Mouse (Mus musculus): Measurements from ENCODE around the gene Olfr1494.

The Olfr1494 gene

GRCm38 (mm10) chr19:13739428-13739827, at the start of gene Olfr1494:
TSS of gene Olfr1494 (plus strand) at chr19:13739728.
- DNase-seq (ENCODE audit: low read depth, low spot score): no peak

GRCm38 (mm10) chr19:13696968-13697367, 42.6 kb upstream of the Olfr1494 start, which contains the start of gene Olfr1491:
TSS of gene Olfr1491 (plus strand) at chr19:13697268.
- no peak for DNase-seq (ENCODE audit: low read depth, low spot score)

GRCm38 (mm10) chr19:13722978-13723377, 16.6 kb upstream of the Olfr1494 start, which contains the start of gene Olfr1493-ps1:
TSS of gene Olfr1493-ps1 (plus strand) at chr19:13723278.
- no peak for DNase-seq (ENCODE audit: low read depth, low spot score)

GRCm38 (mm10) chr19:13749366-13749765, 9.8 kb downstream of the Olfr1494 start:
- no peak for DNase-seq (ENCODE audit: low read depth, low spot score)

GRCm38 (mm10) chr19:13764306-13764705, 24.8 kb downstream of the Olfr1494 start, which contains the start of gene Olfr1495:
TSS of gene Olfr1495 (plus strand) at chr19:13764606.
- DNase-seq (ENCODE audit: low read depth, low spot score): no peak

- DNase-seq (ENCODE audit: low read depth, low spot score): no peak
Measured at GRCm38 (mm10) chr19:13768565-13769276, 29.2 kb downstream of the Olfr1494 start.

GRCm38 (mm10) chr19:13777578-13777977, 38.0 kb downstream of the Olfr1494 start, which contains the start of gene Olfr1496:
TSS of gene Olfr1496 (plus strand) at chr19:13777878.
- DNase-seq (ENCODE audit: low read depth, low spot score): no peak

- DNase-seq (ENCODE audit: low read depth, low spot score): no peak
Measured at GRCm38 (mm10) chr19:13798102-13798501, 58.6 kb downstream of the Olfr1494 start, which contains the start of gene Olfr1497. TSS of gene Olfr1497 (minus strand) at chr19:13798202.

Measured in retina, postnatal 7 days (tissue).